Mouse (Mus musculus): Measurements from ENCODE around the gene Stk10. TPM values are rescaled to one million over a fixed set of nuclear protein-coding genes. Genes with fewer than 3 reads are reported as not detected.

Stk10 gene
- polyA plus RNA-seq, 1 experiment = 9.4 TPM

DNA sequence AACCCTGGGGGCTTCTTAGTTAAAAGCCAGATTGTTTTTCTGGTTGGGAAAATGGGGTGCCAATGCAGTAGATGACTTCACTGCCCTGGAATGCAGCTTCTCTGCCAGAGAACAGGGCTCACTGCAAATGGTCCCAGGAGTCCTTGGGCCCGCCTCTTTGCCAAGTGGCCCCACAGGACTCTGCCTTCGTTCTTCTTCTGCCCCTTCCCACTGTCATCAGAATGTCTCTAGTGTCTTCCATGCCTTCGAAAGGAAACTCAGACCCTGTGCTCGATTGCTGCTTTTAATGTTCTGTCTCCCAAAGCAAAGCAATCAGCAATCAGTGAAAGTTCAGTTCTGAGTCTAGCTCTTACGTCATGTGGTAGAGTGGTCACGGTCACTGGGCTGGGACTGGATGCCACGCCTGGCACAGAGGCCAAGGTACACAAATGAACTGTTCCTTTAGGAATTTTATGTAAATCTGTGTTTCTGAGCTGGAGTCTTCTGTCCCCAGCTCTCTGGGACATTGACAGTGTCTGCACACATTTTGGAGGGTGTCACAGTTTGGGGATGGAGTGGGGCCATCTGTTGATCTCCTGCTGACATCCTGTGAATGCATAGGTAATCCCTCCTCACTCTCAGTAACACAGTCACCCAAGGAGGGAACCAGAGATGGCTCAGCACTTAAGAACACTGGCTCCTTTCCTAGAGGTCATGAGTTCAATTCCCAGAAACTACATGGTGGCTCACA lies 72.2 kb downstream of the Stk10 start:
- H3K36me3 ChIP-seq (ENCODE audit: control insufficient read depth, insufficient read depth, low read length) = no peaks in the 10 kb centered on the region
- H3K27me3 ChIP-seq (replicated peaks; ENCODE audit: control insufficient read depth, insufficient read depth, low read length) = no peaks in the 10 kb centered on the region
- 0 out of 2 replicates have a peak overlapping the region, but pooled peaks have one; percentile 17 for H3K4me3 ChIP-seq (ENCODE audit: insufficient read depth, low read depth, low read length)
- H3K27ac ChIP-seq (ENCODE audit: insufficient read depth, low read depth, low read length) = peak overlapping the region; percentile 92
- TF ChIP-seq CTCF (conservative IDR thresholded peaks at IDR 0.05; ENCODE audit: insufficient read depth, insufficient read length, low read depth, low read length) = no peak
- no peak for TF ChIP-seq POLR2A (IDR thresholded peaks at IDR 0.05; ENCODE audit: low read depth, low read length)
- WGBS = 12% methylated on average over 7 of the region's 7 CpGs
- peak; percentile 80 for DNase-seq
- peaks cover 3% of the 10 kb centered on the region for H3K4me1 ChIP-seq (ENCODE audit: control insufficient read depth, insufficient read depth, low read length)

DNA sequence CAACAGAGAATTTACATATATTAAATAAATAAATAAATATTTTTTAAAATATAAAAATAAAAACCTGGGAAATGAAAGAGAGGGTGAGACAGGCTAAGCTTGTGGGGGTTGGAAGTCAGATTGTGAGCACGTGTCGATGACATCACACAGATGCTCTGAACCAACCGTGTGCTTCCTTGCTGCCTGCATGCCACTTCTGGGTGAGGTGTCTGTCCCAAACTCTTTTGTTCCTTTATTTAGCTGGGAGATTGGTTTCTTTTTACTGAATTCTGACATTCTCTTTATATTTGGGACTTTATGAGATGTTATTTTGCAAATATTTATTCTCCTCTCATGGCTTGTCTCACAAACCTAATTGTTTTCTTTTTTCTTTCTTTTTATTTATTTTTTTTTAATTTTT lies 72.8 kb downstream of the Stk10 start:
- WGBS = 89% methylated on average over 3 of the region's 3 CpGs
- Histone ChIP-seq H3K36me3 (ENCODE audit: control insufficient read depth, insufficient read depth, low read length) (no peaks in the 10 kb centered on the region), H3K4me3 (ENCODE audit: insufficient read depth, low read depth, low read length) (no peak overlapping the region), H3K27ac (ENCODE audit: insufficient read depth, low read depth, low read length) (no peak overlapping the region), H3K27me3 (replicated peaks; ENCODE audit: control insufficient read depth, insufficient read depth, low read length) (no peaks in the 10 kb centered on the region), H3K4me1 (ENCODE audit: control insufficient read depth, insufficient read depth, low read length) (peaks cover 3% of the 10 kb centered on the region)
- DNase-seq = no peak
- TF ChIP-seq POLR2A (IDR thresholded peaks at IDR 0.05; ENCODE audit: low read depth, low read length) (no peak), CTCF (conservative IDR thresholded peaks at IDR 0.05; ENCODE audit: insufficient read depth, insufficient read length, low read depth, low read length) (no peak)

DNA sequence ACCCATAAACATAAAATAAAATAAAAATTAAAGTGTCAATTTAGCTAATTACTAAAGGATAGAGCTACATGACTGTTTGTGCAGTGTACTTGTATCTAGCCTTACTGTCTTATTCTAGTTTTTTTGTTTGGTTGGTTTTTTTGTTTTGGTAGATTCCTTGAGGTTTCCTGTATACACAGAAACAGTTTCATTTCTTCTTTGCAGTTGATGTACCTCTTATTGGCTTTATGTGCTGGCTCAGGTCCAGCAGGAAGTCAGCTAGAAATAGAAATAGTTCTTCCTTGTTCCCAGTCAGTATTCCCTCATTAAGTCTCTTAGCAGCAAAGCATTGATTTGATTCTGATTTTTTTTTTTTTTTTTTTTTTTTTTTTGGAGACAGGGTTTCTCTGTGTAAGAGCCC lies 74.2 kb downstream of the Stk10 start:
- Histone ChIP-seq H3K4me3 (ENCODE audit: insufficient read depth, low read depth, low read length) (no peak overlapping the region), H3K4me1 (ENCODE audit: control insufficient read depth, insufficient read depth, low read length) (peaks cover 3% of the 10 kb centered on the region), H3K36me3 (ENCODE audit: control insufficient read depth, insufficient read depth, low read length) (no peaks in the 10 kb centered on the region), H3K27me3 (replicated peaks; ENCODE audit: control insufficient read depth, insufficient read depth, low read length) (no peaks in the 10 kb centered on the region), H3K27ac (ENCODE audit: insufficient read depth, low read depth, low read length) (no peak overlapping the region)
- TF ChIP-seq POLR2A (IDR thresholded peaks at IDR 0.05; ENCODE audit: low read depth, low read length) = no peak
- no peak for TF ChIP-seq CTCF (conservative IDR thresholded peaks at IDR 0.05; ENCODE audit: insufficient read depth, insufficient read length, low read depth, low read length)
- DNase-seq = peak; percentile 75

DNA sequence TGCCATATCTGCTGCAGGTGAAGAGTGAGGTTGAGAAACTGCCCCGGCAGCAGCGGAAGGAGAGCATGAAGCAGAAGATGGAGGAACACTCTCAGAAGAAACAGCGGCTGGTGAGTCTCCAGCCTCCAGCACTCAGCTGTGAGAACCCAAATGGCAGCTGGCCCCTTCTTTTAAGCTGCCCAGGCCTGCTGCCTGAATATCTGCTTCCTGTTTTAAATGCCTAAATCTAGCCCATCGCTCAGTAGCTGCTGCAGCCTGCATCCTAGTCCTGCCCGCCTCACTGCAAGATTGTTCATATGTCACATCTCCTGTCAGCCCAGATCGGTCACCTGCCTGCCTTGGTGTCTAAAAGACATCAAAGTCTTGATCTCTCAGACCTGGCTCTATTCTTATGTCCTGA lies 77.5 kb downstream of the Stk10 start:
- TF ChIP-seq CTCF (conservative IDR thresholded peaks at IDR 0.05; ENCODE audit: insufficient read depth, insufficient read length, low read depth, low read length) (no peak), POLR2A (IDR thresholded peaks at IDR 0.05; ENCODE audit: low read depth, low read length) (no peak)
- no peak overlapping the region for H3K27ac ChIP-seq (ENCODE audit: insufficient read depth, low read depth, low read length)
- H3K36me3 ChIP-seq (ENCODE audit: control insufficient read depth, insufficient read depth, low read length) = no peaks in the 10 kb centered on the region
- no peaks in the 10 kb centered on the region for H3K27me3 ChIP-seq (replicated peaks; ENCODE audit: control insufficient read depth, insufficient read depth, low read length)
- no peak for DNase-seq
- no peak overlapping the region for H3K4me3 ChIP-seq (ENCODE audit: insufficient read depth, low read depth, low read length)
- H3K4me1 ChIP-seq (ENCODE audit: control insufficient read depth, insufficient read depth, low read length) = peaks cover under 1% of the 10 kb centered on the region
- 91% methylated on average over 6 of the region's 6 CpGs for WGBS

DNA sequence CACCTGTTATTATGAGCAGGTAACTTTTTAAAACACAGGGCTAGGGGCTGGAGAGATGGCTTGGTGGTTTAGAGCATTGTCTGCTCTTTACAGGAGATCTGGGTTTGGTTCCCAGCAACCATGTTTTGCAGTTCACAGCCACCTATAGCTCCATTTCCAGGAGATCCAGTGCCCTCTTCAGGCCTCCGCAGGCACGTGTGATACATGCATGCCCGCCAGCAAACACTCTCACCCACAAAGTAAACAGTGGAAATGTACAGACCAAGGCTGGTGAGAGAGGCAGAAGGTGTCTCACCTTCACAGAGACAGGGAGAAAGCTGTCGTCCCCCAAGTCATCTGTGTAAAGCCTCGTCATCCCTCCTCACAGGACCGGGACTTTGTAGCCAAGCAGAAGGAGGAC lies 79.2 kb downstream of the Stk10 start:
- no peak for DNase-seq
- WGBS = 88% methylated on average over 6 of the region's 6 CpGs
- Histone ChIP-seq H3K4me3 (ENCODE audit: insufficient read depth, low read depth, low read length) (no peak overlapping the region), H3K27ac (ENCODE audit: insufficient read depth, low read depth, low read length) (no peak overlapping the region), H3K36me3 (ENCODE audit: control insufficient read depth, insufficient read depth, low read length) (no peaks in the 10 kb centered on the region), H3K4me1 (ENCODE audit: control insufficient read depth, insufficient read depth, low read length) (no peaks in the 10 kb centered on the region), H3K27me3 (replicated peaks; ENCODE audit: control insufficient read depth, insufficient read depth, low read length) (no peaks in the 10 kb centered on the region)
- no peak for TF ChIP-seq POLR2A (IDR thresholded peaks at IDR 0.05; ENCODE audit: low read depth, low read length)
- TF ChIP-seq CTCF (conservative IDR thresholded peaks at IDR 0.05; ENCODE audit: insufficient read depth, insufficient read length, low read depth, low read length) = no peak

DNA sequence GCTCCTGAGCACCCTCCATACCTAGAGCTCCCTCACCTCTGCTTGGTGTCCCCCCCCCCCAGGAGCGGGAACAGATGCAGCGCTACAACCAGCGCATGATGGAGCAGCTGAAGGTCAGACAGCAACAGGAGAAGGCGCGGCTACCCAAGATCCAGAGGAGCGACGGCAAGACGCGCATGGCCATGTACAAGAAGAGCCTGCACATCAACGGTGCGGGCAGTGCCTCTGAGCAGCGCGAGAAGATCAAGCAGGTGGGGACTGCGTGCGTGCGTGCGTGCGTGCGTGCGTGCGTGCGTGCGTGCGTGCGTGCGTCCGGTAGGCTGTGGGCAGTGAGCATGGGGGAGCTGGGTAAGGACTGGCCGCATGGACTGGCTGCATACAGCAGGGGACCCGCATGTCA lies 81.4 kb downstream of the Stk10 start:
- 93% methylated on average over 29 of the region's 29 CpGs for WGBS
- Histone ChIP-seq H3K4me1 (ENCODE audit: control insufficient read depth, insufficient read depth, low read length) (peaks cover 5% of the 10 kb centered on the region), H3K4me3 (ENCODE audit: insufficient read depth, low read depth, low read length) (no peak overlapping the region), H3K36me3 (ENCODE audit: control insufficient read depth, insufficient read depth, low read length) (no peaks in the 10 kb centered on the region), H3K27me3 (replicated peaks; ENCODE audit: control insufficient read depth, insufficient read depth, low read length) (no peaks in the 10 kb centered on the region), H3K27ac (ENCODE audit: insufficient read depth, low read depth, low read length) (no peak overlapping the region)
- DNase-seq = no peak
- no peak for TF ChIP-seq POLR2A (IDR thresholded peaks at IDR 0.05; ENCODE audit: low read depth, low read length)
- no peak for TF ChIP-seq CTCF (conservative IDR thresholded peaks at IDR 0.05; ENCODE audit: insufficient read depth, insufficient read length, low read depth, low read length)

DNA sequence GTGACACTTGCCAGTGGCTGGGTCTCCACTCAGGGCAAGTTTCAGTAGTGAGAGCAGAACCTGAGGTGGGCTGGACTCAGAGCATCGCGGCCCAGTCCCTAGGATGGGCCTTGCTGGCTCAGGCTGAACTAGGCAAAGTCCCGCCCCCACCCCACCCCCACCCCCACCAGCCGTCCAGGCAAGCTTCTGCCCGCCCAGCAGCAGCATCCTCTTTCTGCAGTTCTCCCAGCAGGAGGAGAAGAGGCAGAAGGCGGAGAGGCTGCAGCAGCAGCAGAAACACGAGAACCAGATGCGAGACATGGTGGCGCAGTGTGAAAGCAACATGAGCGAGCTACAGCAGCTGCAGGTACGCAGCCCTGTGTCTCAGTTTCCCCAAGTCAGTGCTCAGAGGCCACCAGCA lies 82.5 kb downstream of the Stk10 start:
- H3K36me3 ChIP-seq (ENCODE audit: control insufficient read depth, insufficient read depth, low read length) = no peaks in the 10 kb centered on the region
- TF ChIP-seq POLR2A (IDR thresholded peaks at IDR 0.05; ENCODE audit: low read depth, low read length) (no peak), CTCF (conservative IDR thresholded peaks at IDR 0.05; ENCODE audit: insufficient read depth, insufficient read length, low read depth, low read length) (no peak)
- H3K27ac ChIP-seq (ENCODE audit: insufficient read depth, low read depth, low read length) = no peak overlapping the region
- no peak overlapping the region for H3K4me3 ChIP-seq (ENCODE audit: insufficient read depth, low read depth, low read length)
- H3K27me3 ChIP-seq (replicated peaks; ENCODE audit: control insufficient read depth, insufficient read depth, low read length) = no peaks in the 10 kb centered on the region
- DNase-seq = no peak
- peaks cover 5% of the 10 kb centered on the region for H3K4me1 ChIP-seq (ENCODE audit: control insufficient read depth, insufficient read depth, low read length)
- 63% methylated on average over 11 of the region's 11 CpGs for WGBS
